Mouse (Mus musculus) lung, embryonic 14.5 days (tissue): Measurements from ENCODE around the gene Mxi1. TPM values are rescaled to one million over a fixed set of nuclear protein-coding genes. Genes with fewer than 3 reads are reported as not detected.

Source experiments
- ATAC-seq: fragments of 200-750 bp; cut with Nextera tagmentation; 2 replicates; pipeline ENCODE4 v1.8.0; 2017; ENCODE audit warnings: mild to moderate bottlenecking, moderate TSS enrichment, moderate library complexity; ENCODE audit not compliant: insufficient read depth
- DNase-seq: peaks from one replicate; pipeline ENCODE4 v3.0.0-alpha.2; 2015
- H3K27ac ChIP-seq: fragments of 300-500 bp; sonication (generic); 2 replicates; pipeline ENCODE4 v1.5.1; 2014; ENCODE audit warnings: low read depth, mild to moderate bottlenecking, moderate library complexity
- H3K27me3 ChIP-seq: fragments of 300-500 bp; sonication (generic); 2 replicates; pipeline ENCODE4 v1.6.1; 2014; ENCODE audit warnings: low read length, control low read depth; ENCODE audit not compliant: insufficient read depth
- H3K36me3 ChIP-seq: fragments of 300-500 bp; sonication (generic); 2 replicates; pipeline ENCODE4 v1.6.1; 2014; ENCODE audit warnings: control low read depth; ENCODE audit not compliant: insufficient read depth
- H3K4me1 ChIP-seq: fragments of 300-500 bp; sonication (generic); 2 replicates; pipeline ENCODE4 v1.6.1; 2014; ENCODE audit warnings: antibody characterized with exemption, control low read depth; ENCODE audit not compliant: insufficient read depth
- H3K4me2 ChIP-seq: fragments of 300-500 bp; sonication (generic); 2 replicates; pipeline ENCODE4 v1.6.1; 2014; ENCODE audit warnings: mild to moderate bottlenecking
- H3K4me3 ChIP-seq: fragments of 300-500 bp; sonication (generic); 2 replicates; pipeline ENCODE4 v1.5.1; 2014; ENCODE audit warnings: low read depth, low read length
- H3K9ac ChIP-seq: fragments of 300-500 bp; sonication (generic); 2 replicates; pipeline ENCODE4 v1.6.1; 2014
- H3K9me3 ChIP-seq: fragments of 300-500 bp; sonication (generic); 2 replicates; pipeline ENCODE4 v1.6.1; 2016; ENCODE audit warnings: low read depth, low read length, control low read depth
- CTCF ChIP-seq: IDR thresholded peaks from 2 replicates; pipeline ENCODE4 v1.5.1; 2016; ENCODE audit warnings: antibody characterized with exemption, low read depth
- WGBS: fragments of 180-500 bp; shearing (Covaris S2); extraction: QIAGEN DNeasy Blood & Tissue Kit; methylation state at CpG from one replicate; pipeline ENCODE4 v1.1.7; 2014; 5-methylcytosine and 5-hydroxymethylcytosine counted together
- polyA plus RNA-seq: library from polyadenylated mRNA; unstranded; fragments of >200 nt; fragmentation: Nextera tagmentation; extraction: Ambion mirVana; gene quantifications from 2 replicates; pipeline ENCODE4 v1.2.1, GENCODE M21; 2014

The Mxi1 gene
- polyA plus RNA-seq, 1 experiment from 2014 or later, result 36.7 TPM

DNA sequence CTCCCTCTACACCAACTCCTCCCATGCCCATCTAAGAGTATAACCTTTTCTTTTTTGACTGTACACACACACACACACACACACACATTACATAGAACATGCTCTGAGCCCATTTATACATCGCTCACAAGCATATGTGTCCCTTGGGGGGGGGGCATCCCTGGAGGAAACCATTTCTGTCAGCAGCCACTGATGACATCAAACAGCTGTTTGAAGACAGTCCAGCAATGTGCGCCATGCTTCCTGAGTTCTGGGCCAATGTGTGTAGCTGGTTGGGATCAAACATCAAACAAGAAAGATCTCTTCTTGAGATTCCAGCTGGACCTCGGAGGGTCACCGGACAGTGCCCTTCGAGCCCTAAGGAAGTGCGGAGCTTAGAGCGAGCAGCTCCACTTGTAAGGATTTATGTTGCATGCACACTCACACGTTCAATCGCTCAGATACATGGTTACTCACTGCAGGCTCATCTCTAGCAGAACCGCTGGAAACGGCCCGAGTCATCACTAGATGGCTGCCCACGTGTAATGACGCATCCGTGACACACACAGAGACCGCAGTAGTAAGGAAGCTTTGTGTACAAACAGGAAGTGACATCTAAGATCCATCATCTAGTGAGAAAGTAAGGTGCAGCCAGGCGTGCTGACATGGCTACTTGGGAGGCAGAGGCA is 37.1 kb upstream of the Mxi1 start:
- DNase-seq (peak; percentile 81), ATAC-seq (peak; percentile 74)
- H3K9me3 ChIP-seq, result no peaks in the 10 kb centered on the region
- TF ChIP-seq CTCF, result no peak
- 70% methylated on average over 17 of the region's 17 CpGs for WGBS
- H3K4me3 ChIP-seq, result no peak overlapping the region
- no peaks in the 10 kb centered on the region for H3K36me3 ChIP-seq
- no peaks in the 10 kb centered on the region for H3K27me3 ChIP-seq
- H3K27ac ChIP-seq, result no peak overlapping the region
- H3K4me1 ChIP-seq, result no peaks in the 10 kb centered on the region
- no peak overlapping the region for H3K9ac ChIP-seq
- no peak overlapping the region for H3K4me2 ChIP-seq

- TF ChIP-seq CTCF, result no peak
- 85% methylated on average over 23 of the region's 23 CpGs for WGBS
- Histone ChIP-seq H3K4me1 (no peaks in the 10 kb centered on the region), H3K27me3 (no peaks in the 10 kb centered on the region), H3K27ac (no peak overlapping the region), H3K36me3 (no peaks in the 10 kb centered on the region), H3K9ac (no peak overlapping the region), H3K4me2 (no peak overlapping the region), H3K4me3 (no peak overlapping the region), H3K9me3 (no peaks in the 10 kb centered on the region)
- no peak for ATAC-seq
- no peak for DNase-seq
Observed at GRCm38 (mm10) chr19:53273781-53274428, 36.4 kb upstream of the Mxi1 start.

DNA sequence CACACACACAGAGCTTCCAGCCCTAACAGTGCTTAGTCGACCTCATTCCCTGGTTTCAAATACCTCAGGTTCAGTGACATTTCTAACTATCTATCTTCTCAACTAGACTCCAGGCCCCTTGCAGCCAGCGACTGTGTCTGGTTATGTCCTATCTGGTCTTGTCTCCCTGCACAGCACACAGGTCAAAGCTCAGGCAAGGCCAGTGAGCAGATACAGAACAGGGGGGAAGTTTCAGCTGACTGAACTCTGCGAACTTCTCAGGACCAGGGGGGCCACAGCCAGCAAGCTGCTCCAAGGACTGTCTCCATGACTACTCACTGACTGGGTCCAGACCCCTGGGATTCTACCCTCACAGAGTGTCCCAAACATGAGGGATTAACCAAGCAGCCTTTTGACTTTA is 35.1 kb upstream of the Mxi1 start:
- no peak for ATAC-seq

GRCm38 (mm10) chr19:53276902-53277707 is 33.2 kb upstream of the Mxi1 start:
- WGBS, result 34% methylated on average over 19 of the region's 19 CpGs
- ATAC-seq, result no peak
- Histone ChIP-seq H3K27me3 (no peaks in the 10 kb centered on the region), H3K4me1 (no peaks in the 10 kb centered on the region), H3K9ac (no peak overlapping the region), H3K36me3 (no peaks in the 10 kb centered on the region), H3K4me3 (peak overlapping the region; percentile 10; the same call in 1 of the 2 replicates), H3K4me2 (peak overlapping the region; percentile 37), H3K9me3 (no peaks in the 10 kb centered on the region), H3K27ac (no peak overlapping the region)
- no peak for DNase-seq
- no peak for TF ChIP-seq CTCF

More for the DNA sequence above, 35.1 kb upstream of the Mxi1 start:
- Histone ChIP-seq H3K27ac (no peak overlapping the region), H3K9ac (no peak overlapping the region), H3K9me3 (no peaks in the 10 kb centered on the region), H3K27me3 (no peaks in the 10 kb centered on the region), H3K4me1 (no peaks in the 10 kb centered on the region), H3K4me2 (no peak overlapping the region), H3K36me3 (no peaks in the 10 kb centered on the region), H3K4me3 (no peak overlapping the region)
- no peak for TF ChIP-seq CTCF
- WGBS, result 27% methylated on average over 3 of the region's 3 CpGs
- no peak for DNase-seq

- H3K4me2 ChIP-seq, result no peak overlapping the region
- H3K9ac ChIP-seq, result no peak overlapping the region
- 60% methylated on average over 19 of the region's 19 CpGs for WGBS
- no peak overlapping the region for H3K27ac ChIP-seq
- DNase-seq (no peak), ATAC-seq (no peak)
- TF ChIP-seq CTCF, result no peak
- no peaks in the 10 kb centered on the region for H3K27me3 ChIP-seq
- no peak overlapping the region for H3K4me3 ChIP-seq
- no peaks in the 10 kb centered on the region for H3K9me3 ChIP-seq
- no peaks in the 10 kb centered on the region for H3K4me1 ChIP-seq
- no peaks in the 10 kb centered on the region for H3K36me3 ChIP-seq
Observed at GRCm38 (mm10) chr19:53278491-53279415, 31.6 kb upstream of the Mxi1 start.

DNA sequence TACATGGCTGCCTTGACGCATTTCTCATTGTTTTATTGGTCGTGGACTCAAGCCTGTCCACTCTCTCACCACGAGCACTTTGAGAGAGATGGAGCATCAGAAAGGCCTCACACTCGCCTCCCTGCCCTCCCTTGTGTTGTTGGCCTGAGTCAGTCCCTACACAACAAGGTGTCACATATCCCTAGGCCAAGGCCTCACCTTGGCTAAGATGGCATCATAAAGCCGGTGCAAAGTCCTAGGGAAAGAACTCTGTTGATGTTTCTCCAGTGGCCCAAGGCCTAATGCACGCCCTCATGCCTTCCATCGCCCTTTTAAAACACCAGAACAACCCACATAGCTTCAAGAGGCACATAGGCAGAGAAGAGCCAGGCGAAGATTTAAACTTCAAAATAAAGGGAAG is 30.1 kb upstream of the Mxi1 start:
- Histone ChIP-seq H3K36me3 (no peaks in the 10 kb centered on the region), H3K4me3 (no peak overlapping the region), H3K9ac (no peak overlapping the region), H3K4me2 (no peak overlapping the region), H3K9me3 (no peaks in the 10 kb centered on the region), H3K4me1 (peaks cover 2% of the 10 kb centered on the region; the same call in 1 of the 2 replicates), H3K27ac (no peak overlapping the region), H3K27me3 (no peaks in the 10 kb centered on the region)
- no peak for TF ChIP-seq CTCF
- ATAC-seq, result no peak
- WGBS, result 79% methylated on average over 8 of the region's 8 CpGs
- DNase-seq, result no peak
